Mouse (Mus musculus) lung, adult 2 months (tissue): ENCODE results near the gene Sun1.

Experiments used
- CTCF ChIP-seq: fragments of 200-500 bp; IDR thresholded peaks from 2 replicates; pipeline ENCODE4 v1.5.1; 2011; ENCODE audit warnings: mild to moderate bottlenecking, low read length, control low read depth; ENCODE audit not compliant: insufficient read depth
- POLR2A ChIP-seq: fragments of 200-500 bp; IDR thresholded peaks from 2 replicates; pipeline ENCODE4 v1.6.1; 2011; ENCODE audit warnings: low read depth, mild to moderate bottlenecking, control low read depth, low read length, borderline replicate concordance; ENCODE audit errors: extremely low read depth

- TF ChIP-seq CTCF (no peak), POLR2A (no peak)
Measured at GRCm38 (mm10) chr5:139297745-139298144, 97.3 kb downstream of the Sun1 start.
